Mouse (Mus musculus) forebrain, embryonic 16.5 days (tissue): ENCODE results near the gene Foxm1. TPM values are rescaled to one million over a fixed set of nuclear protein-coding genes. Genes with fewer than 3 reads are reported as not detected.

ENCODE experiments used
- ATAC-seq: fragments of 200-750 bp; cut with Nextera tagmentation; 2 replicates; pipeline ENCODE4 v1.8.0; 2017; ENCODE audit warnings: mild to moderate bottlenecking, moderate library complexity
- H3K27ac ChIP-seq: fragments of 300-500 bp; sonication (generic); 2 replicates; pipeline ENCODE4 v1.5.1; 2014; ENCODE audit warnings: low read length, control low read depth
- H3K27me3 ChIP-seq: fragments of 300-500 bp; sonication (generic); replicated peaks from 2 replicates; pipeline ENCODE4 v1.6.1; 2014; ENCODE audit warnings: low read length; ENCODE audit not compliant: control insufficient read depth, insufficient read depth
- H3K36me3 ChIP-seq: fragments of 300-500 bp; sonication (generic); 2 replicates; pipeline ENCODE4 v1.6.1; 2014; ENCODE audit not compliant: control insufficient read depth, insufficient read depth
- H3K4me1 ChIP-seq: fragments of 300-500 bp; sonication (generic); replicated peaks from 2 replicates; pipeline ENCODE4 v1.6.1; 2014; ENCODE audit warnings: low read length; ENCODE audit not compliant: control insufficient read depth, insufficient read depth
- H3K4me2 ChIP-seq: fragments of 300-500 bp; sonication (generic); 2 replicates; pipeline ENCODE4 v1.6.1; 2014; ENCODE audit warnings: mild to moderate bottlenecking, low read length, control low read depth
- H3K4me3 ChIP-seq: fragments of 300-500 bp; sonication (generic); replicated peaks from 2 replicates; pipeline ENCODE4 v1.5.1; 2014; ENCODE audit warnings: mild to moderate bottlenecking, low read length, control low read depth
- H3K9ac ChIP-seq: fragments of 300-500 bp; sonication (generic); replicated peaks from 2 replicates; pipeline ENCODE4 v1.6.1; 2014; ENCODE audit warnings: low read depth, low read length, control low read depth
- H3K9me3 ChIP-seq: fragments of 300-500 bp; sonication (generic); 2 replicates; pipeline ENCODE4 v1.6.1; 2016; ENCODE audit warnings: low read length; ENCODE audit not compliant: control insufficient read depth
- WGBS: fragments of 180-500 bp; shearing (Covaris S2); extraction: QIAGEN DNeasy Blood & Tissue Kit; methylation state at CpG from one replicate; pipeline ENCODE4 v1.1.7; 2014; 5-methylcytosine and 5-hydroxymethylcytosine counted together
- polyA plus RNA-seq: library from polyadenylated mRNA; unstranded; fragments of >200 nt; fragmentation: Nextera tagmentation; extraction: Ambion mirVana; gene quantifications from 2 replicates; pipeline ENCODE4 v1.2.1, GENCODE M21; 2015

Foxm1 gene
- polyA plus RNA-seq, 1 experiment from 2014 or later = 19.9 TPM

DNA sequence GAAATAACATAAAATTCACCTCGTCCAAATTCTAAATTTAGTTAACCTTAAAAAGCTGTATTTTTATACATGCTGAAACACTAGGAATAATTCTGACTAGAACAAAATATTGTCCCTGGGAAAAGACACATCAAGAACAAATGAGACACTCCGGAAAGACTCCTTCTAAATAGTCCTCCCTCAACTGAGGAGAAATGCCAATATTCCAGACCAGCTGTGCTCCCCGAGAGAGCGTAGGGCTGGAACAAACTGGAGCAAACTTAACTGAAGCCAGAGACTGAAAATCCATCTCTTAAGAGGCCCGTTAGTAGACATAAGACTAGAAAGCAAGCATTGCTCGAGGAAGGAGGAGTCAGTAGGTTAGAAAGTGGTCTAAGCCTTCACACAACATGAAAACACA lies 16.0 kb upstream of the Foxm1 start:
- no peak overlapping the region for H3K27ac ChIP-seq
- H3K4me1 ChIP-seq = no peaks in the 10 kb centered on the region
- no peak for ATAC-seq
- H3K9ac ChIP-seq = no peak overlapping the region
- H3K27me3 ChIP-seq = no peaks in the 10 kb centered on the region
- no peaks in the 10 kb centered on the region for H3K36me3 ChIP-seq
- H3K4me2 ChIP-seq = no peak overlapping the region
- no peaks in the 10 kb centered on the region for H3K9me3 ChIP-seq
- H3K4me3 ChIP-seq = no peak overlapping the region
- WGBS = 87% methylated on average over 6 of the region's 6 CpGs

DNA sequence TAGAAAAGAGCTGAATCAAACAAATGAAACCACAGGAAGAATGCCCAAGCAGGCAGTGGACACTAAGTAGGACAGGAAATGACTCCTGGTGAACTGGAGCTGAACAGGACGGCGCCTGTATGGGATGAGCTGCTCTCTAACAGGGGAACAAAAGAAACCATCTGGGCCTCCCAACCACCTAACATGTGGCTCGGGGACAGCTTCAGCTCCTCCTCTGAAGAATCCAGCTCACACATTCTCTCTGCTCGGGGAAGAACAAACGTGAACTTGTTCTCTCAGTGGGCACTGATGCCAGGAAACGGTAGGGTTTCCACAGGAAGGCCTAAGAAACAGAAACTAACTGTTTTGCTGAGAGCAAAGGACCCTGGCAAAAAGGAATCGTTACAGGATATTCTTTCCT lies 13.1 kb upstream of the Foxm1 start:
- H3K4me3 ChIP-seq = no peak overlapping the region
- H3K9ac ChIP-seq = no peak overlapping the region
- no peaks in the 10 kb centered on the region for H3K27me3 ChIP-seq
- no peaks in the 10 kb centered on the region for H3K9me3 ChIP-seq
- no peaks in the 10 kb centered on the region for H3K36me3 ChIP-seq
- no peak overlapping the region for H3K27ac ChIP-seq
- no peak for ATAC-seq
- no peak overlapping the region for H3K4me2 ChIP-seq
- 43% methylated on average over 7 of the region's 7 CpGs for WGBS
- peaks cover 14% of the 10 kb centered on the region for H3K4me1 ChIP-seq

DNA sequence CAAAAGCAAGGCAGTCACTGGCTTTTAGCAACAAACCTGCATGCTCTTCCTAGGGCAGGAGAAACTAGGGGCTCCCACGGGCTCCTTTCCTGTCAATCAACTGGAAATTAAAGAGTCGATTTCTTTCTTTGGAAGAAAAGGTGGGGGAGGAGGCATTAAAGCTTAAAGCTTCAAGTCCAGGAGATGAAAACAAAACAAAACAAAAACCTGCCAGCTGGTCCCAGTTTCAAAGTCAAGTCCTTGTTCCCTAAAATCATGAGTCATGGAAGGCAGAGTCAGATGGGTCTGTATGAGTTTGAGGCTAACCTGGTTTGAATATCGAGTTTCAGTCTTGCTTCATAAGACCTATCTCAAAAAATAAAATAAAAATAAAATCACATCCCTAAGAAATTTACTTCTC lies 8.6 kb upstream of the Foxm1 start:
- WGBS = 32% methylated on average over 3 of the region's 3 CpGs
- Histone ChIP-seq H3K27me3 (no peaks in the 10 kb centered on the region), H3K36me3 (no peaks in the 10 kb centered on the region), H3K4me3 (no peak overlapping the region), H3K27ac (no peak overlapping the region), H3K4me1 (peaks cover 25% of the 10 kb centered on the region), H3K9me3 (no peaks in the 10 kb centered on the region), H3K9ac (no peak overlapping the region), H3K4me2 (peak overlapping the region; percentile 63)
- ATAC-seq = no peak

DNA sequence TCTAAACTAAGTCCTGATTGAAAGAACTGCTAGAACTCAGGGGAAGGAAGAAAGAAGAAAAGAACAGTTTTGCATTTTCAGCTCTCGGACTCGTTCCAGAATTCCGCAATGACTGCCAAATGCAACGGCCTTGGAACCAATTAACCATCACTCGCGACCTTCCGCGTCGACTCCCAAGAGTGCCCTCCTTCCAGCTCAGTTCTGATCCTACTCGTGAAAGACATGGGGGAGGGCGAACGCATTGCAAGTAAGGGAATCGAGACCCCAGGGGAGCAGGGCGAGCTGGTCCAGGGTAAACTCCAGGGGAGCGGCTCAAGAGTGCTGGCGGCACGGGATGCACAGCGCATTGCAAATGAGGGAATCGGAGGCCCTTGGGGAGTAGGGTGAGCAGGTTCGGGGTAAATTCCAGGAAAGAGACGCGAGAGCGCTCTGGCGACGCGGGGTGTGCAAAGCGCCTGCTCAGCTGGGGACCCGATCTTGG lies 7.5 kb upstream of the Foxm1 start:
- H3K36me3 ChIP-seq = no peaks in the 10 kb centered on the region
- H3K4me2 ChIP-seq = peak overlapping the region; percentile 63
- under 1% methylated on average over 28 of the region's 28 CpGs for WGBS
- no peaks in the 10 kb centered on the region for H3K9me3 ChIP-seq
- H3K27me3 ChIP-seq = no peaks in the 10 kb centered on the region
- H3K4me3 ChIP-seq = peak overlapping the region; percentile 59
- peak overlapping the region; percentile 84 for H3K9ac ChIP-seq
- H3K4me1 ChIP-seq = peaks cover 26% of the 10 kb centered on the region
- peak; percentile 74 for ATAC-seq
- H3K27ac ChIP-seq = peak overlapping the region; percentile 88

DNA sequence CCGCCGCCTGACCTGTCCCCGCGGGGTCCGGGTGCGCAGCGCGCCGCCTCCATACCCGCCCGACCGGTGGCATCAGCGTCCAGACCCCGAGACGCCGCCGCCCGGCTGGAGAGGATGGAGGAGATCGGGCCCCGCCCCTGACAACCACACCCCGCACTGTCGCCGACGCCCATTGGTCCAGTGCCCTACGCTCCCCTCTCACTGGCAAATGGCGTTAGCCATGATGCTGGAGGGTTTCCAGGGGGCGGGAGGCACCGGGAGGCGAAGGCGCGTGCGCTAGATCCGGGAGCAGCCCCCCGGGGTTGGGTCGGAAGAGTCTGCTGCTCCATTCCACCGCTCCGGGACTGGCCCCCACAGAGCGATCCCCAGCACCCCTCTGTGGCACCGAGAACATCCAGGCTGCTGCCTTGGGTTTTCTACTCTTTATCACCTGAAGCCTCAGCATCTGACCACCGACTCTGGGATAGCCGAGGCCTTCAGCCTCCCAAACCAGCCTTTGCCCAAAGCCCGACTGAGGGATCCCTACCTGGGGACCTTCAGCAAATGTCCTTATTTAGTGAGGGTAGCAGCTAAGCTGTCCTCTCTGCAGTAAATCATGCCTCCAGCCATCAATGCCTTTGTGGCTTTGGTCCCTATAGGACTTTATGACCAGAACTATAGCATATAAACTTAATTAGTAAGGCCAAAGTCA lies 6.9 kb upstream of the Foxm1 start, which contains the start of gene Tulp3:
TSS of gene Tulp3 (minus strand) at position 126 of the 691 bp plus-strand sequence.
- H3K9ac ChIP-seq = peak within 1 kb of the TSS; percentile 84
- no peaks in the 10 kb centered on the region for H3K9me3 ChIP-seq
- no peaks in the 10 kb centered on the region for H3K27me3 ChIP-seq
- peak within 1 kb of the TSS; percentile 63 for H3K4me2 ChIP-seq
- H3K4me1 ChIP-seq = peaks cover 29% of the 10 kb centered on the region
- H3K4me3 ChIP-seq = peak within 1 kb of the TSS; percentile 59
- H3K36me3 ChIP-seq = no peaks in the 10 kb centered on the region
- under 1% methylated on average over 42 of the region's 42 CpGs for WGBS
- peak within 1 kb of the TSS; percentile 88 for H3K27ac ChIP-seq
- peak; percentile 98 for ATAC-seq

DNA sequence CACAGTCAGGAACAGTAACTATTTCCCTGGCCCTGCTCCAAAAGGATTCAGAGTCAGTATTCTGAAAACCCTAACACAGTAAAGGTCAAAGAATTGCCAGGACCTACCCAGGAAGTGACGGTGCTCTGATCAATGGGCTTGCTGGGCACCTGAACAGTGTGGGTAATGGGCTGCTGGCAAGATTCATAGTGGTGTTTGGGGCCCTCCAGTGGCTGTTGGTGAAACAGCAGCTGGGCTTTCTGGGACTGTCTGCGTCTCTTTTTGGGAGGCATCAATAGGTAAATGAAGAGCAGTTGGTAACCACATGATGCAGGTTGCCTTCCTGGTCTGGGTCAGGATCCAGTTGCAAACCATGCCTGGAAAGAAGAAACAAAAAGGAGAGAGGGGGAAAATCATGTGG lies 3.8 kb upstream of the Foxm1 start:
- no peak for ATAC-seq
- Histone ChIP-seq H3K27me3 (no peaks in the 10 kb centered on the region), H3K27ac (no peak overlapping the region), H3K9ac (no peak overlapping the region), H3K4me2 (no peak overlapping the region), H3K4me1 (peaks cover 37% of the 10 kb centered on the region), H3K9me3 (no peaks in the 10 kb centered on the region), H3K4me3 (no peak overlapping the region), H3K36me3 (no peaks in the 10 kb centered on the region)
- WGBS = 6% methylated on average over 2 of the region's 2 CpGs

DNA sequence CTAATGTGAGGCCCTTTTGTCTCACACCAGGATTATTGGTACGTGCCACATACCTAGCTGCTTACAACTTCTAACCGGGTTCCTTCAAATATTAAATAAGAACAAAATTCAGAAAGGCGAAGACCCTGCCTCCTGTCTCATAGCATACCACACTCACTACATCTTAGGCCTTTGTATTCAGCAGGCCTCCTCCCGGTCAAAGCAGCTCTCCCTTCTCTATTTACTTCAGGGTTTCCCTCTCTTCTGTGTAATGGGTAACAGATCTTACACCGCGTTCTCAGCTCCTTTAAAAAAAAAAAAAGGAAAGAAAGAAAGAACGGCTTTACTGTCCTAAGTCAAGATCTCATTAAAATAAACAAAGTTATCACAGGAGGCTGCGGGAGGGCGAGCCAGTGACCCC lies 866 bp upstream of the Foxm1 start:
- Histone ChIP-seq H3K36me3 (no peaks in the 10 kb centered on the region), H3K27ac (peak overlapping the region; percentile 90), H3K9ac (peak overlapping the region; percentile 92), H3K9me3 (no peaks in the 10 kb centered on the region), H3K4me1 (peaks cover 24% of the 10 kb centered on the region), H3K27me3 (no peaks in the 10 kb centered on the region), H3K4me3 (peak overlapping the region; percentile 94), H3K4me2 (peak overlapping the region; percentile 87)
- 10% methylated on average over 9 of the region's 9 CpGs for WGBS
- no peak for ATAC-seq

DNA sequence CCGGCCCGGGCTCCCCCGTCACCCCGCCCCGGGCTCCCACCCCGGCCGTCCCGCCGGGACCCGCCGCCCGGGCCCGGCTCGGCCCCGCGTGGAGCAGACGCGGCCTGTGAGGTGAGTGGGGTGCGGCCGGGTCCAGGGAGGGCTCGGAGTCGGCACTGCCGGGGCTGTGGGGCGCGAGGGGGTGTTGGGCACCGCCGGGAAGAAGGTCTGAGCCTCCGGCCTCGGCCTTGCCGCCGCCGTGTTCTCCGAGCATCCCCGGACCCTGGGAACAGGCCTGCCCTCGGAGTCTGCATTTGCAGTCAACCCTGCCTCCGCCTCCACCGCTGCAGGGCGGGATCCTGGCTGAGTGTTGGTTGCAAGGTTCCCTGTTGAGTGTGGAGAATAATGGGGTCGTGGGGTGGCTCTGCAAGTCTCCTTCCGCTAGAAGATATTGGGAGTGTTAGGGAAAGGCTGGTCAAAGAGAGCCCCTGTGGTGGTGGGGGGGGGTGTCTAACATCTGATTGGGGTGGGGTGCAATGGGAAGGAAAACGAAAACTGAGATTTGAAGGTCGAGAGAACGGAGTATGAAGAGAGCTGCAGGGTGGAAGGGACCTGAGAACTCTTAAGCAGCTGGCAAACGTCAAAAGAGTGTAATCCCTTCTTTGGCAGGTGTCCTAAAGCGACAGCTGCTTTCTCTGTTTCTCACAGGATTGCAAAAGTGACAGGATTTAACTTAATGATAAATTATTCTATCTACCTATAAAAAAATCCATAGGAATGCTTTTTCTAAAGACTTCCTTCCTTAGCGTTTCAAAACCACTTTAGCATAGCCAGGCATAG lies 449 bp downstream of the Foxm1 start:
- WGBS = 1% methylated on average over 42 of the region's 46 CpGs
- no peaks in the 10 kb centered on the region for H3K9me3 ChIP-seq
- no peaks in the 10 kb centered on the region for H3K36me3 ChIP-seq
- peak overlapping the region; percentile 87 for H3K4me2 ChIP-seq
- no peaks in the 10 kb centered on the region for H3K27me3 ChIP-seq
- ATAC-seq = peak; percentile 1; the same call in 1 of the 2 replicates
- H3K27ac ChIP-seq = peak overlapping the region; percentile 90
- H3K9ac ChIP-seq = peak overlapping the region; percentile 92
- H3K4me3 ChIP-seq = peak overlapping the region; percentile 94
- peaks cover 24% of the 10 kb centered on the region for H3K4me1 ChIP-seq

DNA sequence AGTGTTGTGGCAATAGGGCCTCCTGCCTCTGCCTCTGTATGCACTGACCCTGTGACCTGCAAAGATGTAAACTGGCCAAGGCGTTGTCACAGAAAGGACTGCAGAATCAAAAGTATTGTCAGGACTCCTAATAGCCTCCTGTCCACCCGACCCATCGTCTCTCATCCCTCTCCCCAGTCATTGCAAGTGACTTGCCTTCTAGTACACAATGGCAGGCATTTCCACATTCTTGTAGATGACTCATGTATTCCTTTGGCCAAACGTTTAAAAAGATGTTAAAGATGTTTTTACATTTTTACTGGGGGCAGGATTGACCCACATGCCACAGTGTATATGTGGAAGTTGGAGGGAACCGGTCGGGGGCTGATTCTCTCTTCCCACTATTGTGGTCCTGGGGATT lies 2.0 kb downstream of the Foxm1 start:
- 79% methylated on average over 6 of the region's 6 CpGs for WGBS
- H3K9ac ChIP-seq = no peak overlapping the region
- no peaks in the 10 kb centered on the region for H3K27me3 ChIP-seq
- no peak overlapping the region for H3K4me2 ChIP-seq
- H3K4me3 ChIP-seq = no peak overlapping the region
- ATAC-seq = no peak
- peaks cover 20% of the 10 kb centered on the region for H3K4me1 ChIP-seq
- H3K27ac ChIP-seq = no peak overlapping the region
- no peaks in the 10 kb centered on the region for H3K9me3 ChIP-seq
- no peaks in the 10 kb centered on the region for H3K36me3 ChIP-seq
